Mouse (Mus musculus) bone marrow, adult 2 months (tissue): ENCODE measurements around the gene Fam131a.

Experiments
- CTCF ChIP-seq: fragments of 200-500 bp; IDR thresholded peaks from 2 replicates; pipeline ENCODE4 v1.5.1; 2011; ENCODE audit warnings: low read length, control low read depth; ENCODE audit not compliant: control insufficient read depth, insufficient read depth
- POLR2A ChIP-seq: fragments of 200-500 bp; IDR thresholded peaks from 2 replicates; pipeline ENCODE4 v1.6.1; 2011; ENCODE audit warnings: low read depth, mild to moderate bottlenecking, control low read depth, low read length, borderline replicate concordance; ENCODE audit not compliant: control insufficient read depth

GRCm38 (mm10) chr16:20671886-20672285 lies 21.2 kb upstream of the Fam131a start:
- TF ChIP-seq POLR2A (no peak), CTCF (no peak)
